Mouse (Mus musculus): Measurements from ENCODE around the gene Fbxl17.

Gene Fbxl17

DNA sequence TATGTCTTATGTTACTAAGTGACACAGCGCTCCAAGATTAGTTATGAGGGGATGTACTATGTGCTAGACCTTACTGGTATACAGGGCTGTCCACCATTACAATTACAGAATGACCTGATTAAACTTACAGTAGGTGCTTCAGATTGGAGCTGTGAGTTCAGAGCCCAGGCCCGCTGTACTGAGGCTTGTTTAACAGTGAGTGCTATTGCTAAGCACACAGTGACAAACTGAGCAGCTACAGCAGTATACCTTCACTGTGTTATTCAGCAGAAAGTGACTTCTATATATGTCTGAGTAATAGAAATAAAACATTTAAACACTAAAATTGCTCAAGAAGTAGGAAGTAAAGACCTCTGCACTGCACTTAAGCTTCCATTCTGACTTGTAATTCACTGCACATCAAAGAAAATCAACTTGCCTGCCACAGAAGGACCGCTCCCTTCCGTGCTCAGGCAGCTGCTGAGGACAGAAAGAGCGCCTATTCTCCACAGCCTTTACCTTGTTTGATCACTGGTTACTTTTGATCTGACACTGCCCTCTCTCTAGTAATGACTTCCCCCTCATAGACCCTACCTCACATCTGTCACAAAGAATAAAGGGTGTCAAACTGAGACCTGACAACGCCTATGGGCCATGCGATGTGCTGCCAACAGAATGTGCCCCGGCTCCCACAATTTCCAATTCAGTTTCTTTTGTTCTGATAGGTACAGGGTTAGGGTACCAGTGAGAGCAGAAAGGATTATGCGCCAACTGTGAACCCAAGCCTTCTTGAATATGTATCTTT is 39.9 kb downstream of the Fbxl17 start:
- DNase-seq (ENCODE audit: low spot score), result no peak

DNA sequence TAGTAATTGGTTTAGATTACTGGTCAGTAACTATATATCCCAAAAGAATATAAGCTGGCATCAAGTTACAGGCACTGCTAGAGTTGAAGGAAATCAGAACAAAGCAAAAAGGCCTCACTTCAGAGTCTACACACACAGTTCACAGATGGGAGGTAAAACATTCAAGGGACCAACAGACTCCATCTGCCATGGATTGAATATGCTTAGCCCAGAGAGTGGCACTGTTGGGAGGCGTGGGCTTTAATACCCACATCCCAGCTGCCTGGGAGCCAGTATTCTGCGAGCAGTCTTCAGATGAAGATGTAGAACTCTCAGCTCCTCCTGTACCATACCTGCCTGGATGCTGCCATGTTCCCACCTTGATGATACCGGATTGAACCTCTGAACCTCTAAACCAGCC is 41.8 kb downstream of the Fbxl17 start:
- DNase-seq (ENCODE audit: low spot score), result no peak

GRCm38 (mm10) chr17:63451311-63452006 is 48.4 kb downstream of the Fbxl17 start:
- no peak for DNase-seq (ENCODE audit: low spot score)

DNA sequence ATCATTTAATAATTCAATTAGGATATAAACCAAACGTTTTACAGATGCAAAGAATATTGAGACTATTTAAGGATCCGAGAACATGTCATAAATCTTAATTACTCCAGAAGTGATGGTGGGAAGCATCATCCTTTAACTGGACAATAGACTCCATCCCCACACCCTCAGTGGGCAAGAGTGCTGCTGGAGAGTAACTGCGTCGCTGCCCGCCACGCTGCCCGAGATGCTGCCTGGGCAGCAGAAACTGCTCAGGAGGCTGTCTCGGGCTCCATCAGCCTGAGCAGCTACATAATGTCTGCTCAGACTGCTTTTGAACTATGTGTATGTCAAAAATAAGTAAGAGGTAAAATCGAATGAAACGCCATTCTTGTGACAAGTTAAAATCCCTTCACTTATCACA is 52.1 kb downstream of the Fbxl17 start:
- DNase-seq (ENCODE audit: low spot score), result no peak

DNA sequence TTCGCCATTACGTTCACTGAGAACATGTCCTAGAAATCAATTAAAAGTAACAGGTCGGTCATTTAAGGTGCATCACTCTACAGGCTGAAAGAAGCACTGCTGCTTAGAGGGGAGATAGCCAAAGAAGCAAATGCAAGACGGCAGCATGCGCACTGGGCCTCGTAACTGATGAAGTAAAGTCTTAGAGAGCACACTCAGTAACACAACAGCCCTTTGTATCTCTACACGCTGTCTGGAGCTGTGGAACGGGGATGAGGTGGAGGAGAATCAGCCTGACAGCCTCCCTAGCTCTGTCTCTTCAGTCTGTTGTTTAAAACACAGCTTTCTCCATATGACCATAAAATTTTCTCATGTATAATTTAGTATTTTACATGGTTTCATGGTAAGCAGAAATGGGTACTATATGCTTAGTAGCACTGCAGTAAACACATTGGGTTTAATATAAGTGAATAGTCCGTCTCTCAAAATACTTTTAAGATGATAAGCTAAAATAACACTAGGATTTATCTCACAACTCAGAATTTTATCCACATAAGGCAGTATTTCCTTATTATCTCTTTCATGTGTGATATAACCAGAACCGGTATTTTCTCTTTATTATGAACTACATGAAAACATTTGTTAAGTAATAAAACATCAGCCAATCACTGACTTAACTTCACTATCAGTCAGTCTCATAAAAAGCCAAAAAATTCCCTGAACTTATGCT is 52.7 kb downstream of the Fbxl17 start:
- DNase-seq (ENCODE audit: low spot score), result no peak

GRCm38 (mm10) chr17:63445212-63445611 is 54.6 kb downstream of the Fbxl17 start:
- no peak for DNase-seq (ENCODE audit: low spot score)

DNA sequence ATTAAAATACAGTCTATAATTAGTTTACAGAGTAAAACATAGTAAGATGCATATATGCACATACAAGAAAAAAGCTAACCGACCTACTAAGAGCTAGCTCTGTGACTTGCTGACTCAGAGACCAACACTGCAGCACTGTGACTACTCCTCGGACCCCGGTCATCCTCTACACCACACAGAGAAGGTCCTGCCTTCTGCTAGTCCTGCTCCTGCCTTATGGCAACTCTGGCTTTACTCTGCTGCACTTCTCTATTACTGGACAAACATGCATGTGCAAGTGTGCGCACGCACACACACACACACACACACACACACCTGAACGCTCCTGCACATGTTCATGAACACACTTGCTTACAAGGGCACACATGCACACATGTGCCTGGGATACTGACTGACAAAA is 62.4 kb downstream of the Fbxl17 start:
- no peak for DNase-seq (ENCODE audit: low spot score)

- no peak for DNase-seq (ENCODE audit: low spot score)
Measured at GRCm38 (mm10) chr17:63434081-63434480, 65.7 kb downstream of the Fbxl17 start.

DNA sequence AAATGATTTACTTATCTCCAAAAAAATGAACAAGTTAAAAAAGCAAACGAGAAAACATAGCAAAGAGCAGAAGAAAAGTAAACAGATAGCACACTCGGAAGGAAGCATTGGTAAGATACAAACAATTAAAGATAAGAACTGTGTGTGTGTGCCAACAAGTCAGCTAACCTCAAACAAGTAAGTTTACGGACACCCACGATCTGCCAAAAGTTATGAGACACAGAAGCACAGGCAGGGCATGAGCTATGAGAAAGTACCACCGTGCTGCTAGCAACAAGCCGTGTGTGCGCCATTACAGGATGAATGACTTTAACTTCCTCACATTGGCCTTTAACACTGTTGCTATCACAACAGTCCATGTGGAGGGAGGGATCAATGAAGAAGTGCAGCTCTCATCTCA is 68.2 kb downstream of the Fbxl17 start:
- no peak for DNase-seq (ENCODE audit: low spot score)

GRCm38 (mm10) chr17:63430395-63431075 is 69.3 kb downstream of the Fbxl17 start:
- DNase-seq (ENCODE audit: low spot score), result no peak

DNA sequence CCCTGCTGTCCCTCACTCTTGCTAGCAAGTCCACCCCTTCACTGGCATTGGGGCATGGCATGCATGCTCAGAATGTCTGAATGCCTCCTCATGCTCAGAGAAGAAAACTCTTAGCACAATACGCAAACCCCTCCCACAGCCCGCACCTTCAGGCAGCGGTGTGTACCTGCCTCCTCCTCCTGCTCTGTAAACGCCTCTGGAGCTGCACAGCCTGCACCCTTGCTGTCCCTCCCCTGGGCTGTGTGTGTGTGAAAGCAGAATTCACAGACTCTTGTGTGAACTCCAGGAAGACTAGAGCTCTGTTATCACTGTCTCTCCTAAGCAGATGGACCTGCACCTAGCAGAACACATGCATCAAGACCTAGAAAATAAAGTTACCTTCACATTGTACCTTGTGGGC is 76.0 kb downstream of the Fbxl17 start:
- DNase-seq (ENCODE audit: low spot score), result no peak

GRCm38 (mm10) chr17:63422685-63423084 is 77.1 kb downstream of the Fbxl17 start:
- no peak for DNase-seq (ENCODE audit: low spot score)

DNA sequence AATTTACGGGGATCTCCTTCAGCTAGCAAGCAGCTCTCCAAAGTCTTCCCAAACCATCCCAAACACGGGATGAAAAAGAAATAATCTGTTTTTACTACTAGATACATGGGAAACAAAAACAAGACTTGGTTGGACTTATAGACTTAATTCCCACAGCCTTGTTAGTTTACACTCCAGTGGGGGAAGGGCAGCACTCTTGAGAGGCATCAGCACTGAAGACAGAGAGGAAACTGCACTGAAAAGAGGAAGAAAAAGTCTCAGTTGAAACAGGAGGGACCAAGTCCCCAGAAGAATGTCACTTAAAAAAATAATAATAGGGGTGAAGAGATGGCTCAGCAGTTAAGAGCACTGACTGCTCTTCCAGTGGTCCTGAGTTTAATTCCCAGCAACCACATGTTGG is 78.0 kb downstream of the Fbxl17 start:
- no peak for DNase-seq (ENCODE audit: low spot score)

DNA sequence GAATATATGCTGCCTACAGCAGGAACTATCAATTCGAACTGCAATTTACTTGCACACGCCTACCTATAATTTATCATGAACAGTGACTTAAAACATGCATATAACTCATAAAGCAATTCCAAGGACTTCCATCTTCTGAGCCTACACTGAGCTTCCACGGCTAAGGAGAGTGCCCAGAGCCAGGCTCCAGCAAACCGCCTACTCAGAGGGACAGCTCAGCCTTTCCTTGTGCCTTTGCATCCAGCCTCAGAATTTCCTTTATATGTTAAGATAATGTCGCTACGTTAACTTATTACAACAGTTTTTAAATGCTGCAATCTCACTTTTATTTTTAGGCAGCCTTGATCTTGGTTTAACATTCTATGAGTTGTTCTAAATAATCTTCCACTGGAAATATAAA is 80.3 kb downstream of the Fbxl17 start:
- DNase-seq (ENCODE audit: low spot score), result no peak

- peak; percentile 28 for DNase-seq (ENCODE audit: low spot score)
Measured at GRCm38 (mm10) chr17:63413973-63414580, 85.7 kb downstream of the Fbxl17 start.

GRCm38 (mm10) chr17:63411564-63411963 is 88.3 kb downstream of the Fbxl17 start:
- DNase-seq (ENCODE audit: low spot score), result no peak

DNA sequence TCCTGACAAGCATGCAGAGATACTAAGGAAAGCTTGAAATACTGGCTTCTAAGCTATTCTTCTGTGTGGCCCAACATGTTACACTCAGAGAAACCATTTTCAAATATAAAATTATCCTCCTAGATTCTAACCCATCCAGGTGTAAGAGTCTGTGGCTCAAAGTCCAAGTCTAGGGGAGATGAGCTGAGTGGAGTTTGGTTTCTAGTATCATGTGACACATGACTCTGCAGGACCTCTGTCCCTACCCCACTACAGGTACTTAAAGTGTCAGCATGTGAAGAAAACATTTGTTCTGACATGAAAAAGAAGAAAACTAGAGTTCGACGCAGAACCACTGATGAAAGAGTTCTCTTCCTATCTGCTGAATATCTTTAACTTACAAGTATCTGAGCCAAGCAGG is 89.7 kb downstream of the Fbxl17 start:
- DNase-seq (ENCODE audit: low spot score), result no peak

GRCm38 (mm10) chr17:63405955-63406354 is 93.9 kb downstream of the Fbxl17 start:
- no peak for DNase-seq (ENCODE audit: low spot score)

DNA sequence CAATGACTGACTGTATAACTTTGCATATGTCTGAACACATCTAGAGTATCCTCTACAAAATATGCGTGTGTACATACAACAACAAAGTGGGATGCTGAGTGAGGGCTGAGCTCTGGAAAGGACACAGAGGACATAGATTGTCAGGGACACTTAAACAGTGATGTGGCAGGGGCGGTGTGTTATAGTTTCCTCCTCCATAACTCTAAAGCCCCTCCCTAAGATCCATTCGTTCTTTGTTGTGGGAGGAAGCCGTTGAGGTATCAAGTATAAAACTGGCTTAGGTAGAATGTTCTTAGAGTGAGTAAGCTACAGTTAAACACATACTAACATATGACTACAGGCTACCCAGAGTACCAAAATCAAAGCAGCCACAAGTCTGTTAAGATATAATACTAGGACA is 94.3 kb downstream of the Fbxl17 start:
- DNase-seq (ENCODE audit: low spot score), result no peak

- peak; percentile 16 for DNase-seq (ENCODE audit: low spot score)
Measured at GRCm38 (mm10) chr17:63404968-63405367, 94.8 kb downstream of the Fbxl17 start.

DNA sequence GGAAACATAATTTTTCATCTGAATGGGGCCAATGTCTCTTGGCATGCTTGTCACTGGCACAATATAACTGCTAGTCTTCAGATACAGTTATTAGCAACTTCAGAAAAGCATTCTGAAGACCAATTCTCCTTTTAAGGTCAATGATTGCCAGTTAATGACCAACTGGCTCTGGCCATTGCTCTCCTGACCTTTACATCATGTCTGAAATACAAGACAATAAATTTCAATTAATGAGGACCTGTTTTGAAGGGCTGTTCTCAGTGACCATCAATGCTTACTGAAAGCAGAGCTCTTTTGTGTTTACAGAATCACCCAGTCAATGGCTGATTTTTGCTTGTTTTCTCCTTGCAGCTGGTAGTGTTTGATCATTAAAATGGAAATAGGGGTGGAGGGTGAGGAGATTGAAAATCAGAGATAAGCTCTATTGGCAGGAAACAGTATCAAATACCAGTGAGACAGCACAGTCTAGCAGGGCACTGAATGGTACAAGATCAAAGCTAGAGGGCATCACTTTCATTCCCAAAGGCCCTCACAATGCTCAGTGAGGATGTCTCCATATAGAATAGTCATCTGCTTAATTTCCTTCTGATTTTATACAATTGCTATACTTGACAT is 95.9 kb downstream of the Fbxl17 start:
- no peak for DNase-seq (ENCODE audit: low spot score)
